Comparison of ENCODE assay signal across 21 mouse cellular contexts in genomic region chr13:110233364-110233763, GRCm38 (mm10). TPM values are rescaled to one million over a fixed set of nuclear protein-coding genes. Genes with fewer than 3 reads are reported as not detected.
"Had no signal": no experiment of that assay in that cellular context is flagged by ENCODE, and none has a peak within 500 bp of the region (broad histone marks: within the 10 kb centered on the region; RNA-seq: fewer than 3 reads in every experiment).

No protein-coding gene starts in this region.

- ATAC-seq: liver, postnatal 0 days; lung, postnatal 0 days; midbrain, embryonic 13.5 days had no signal

- H3K4me2 ChIP-seq: kidney, embryonic 15.5 days; limb, embryonic 12.5 days; limb, embryonic 15.5 days; liver, embryonic 11.5 days; lung, embryonic 14.5 days; midbrain, embryonic 13.5 days; stomach, embryonic 15.5 days had no signal

- H3K4me3 ChIP-seq: kidney, embryonic 15.5 days; left cerebral cortex, adult 2 months; limb, embryonic 12.5 days; limb, embryonic 15.5 days; midbrain, embryonic 13.5 days; stomach, embryonic 15.5 days had no signal

- H3K9ac ChIP-seq: kidney, embryonic 15.5 days; limb, embryonic 12.5 days; limb, embryonic 15.5 days; liver, embryonic 14.5 days; liver, postnatal 0 days; lung, embryonic 14.5 days; midbrain, embryonic 13.5 days; stomach, embryonic 15.5 days had no signal

- H3K9me3 ChIP-seq: kidney, embryonic 15.5 days; limb, embryonic 12.5 days; limb, embryonic 15.5 days; midbrain, embryonic 13.5 days; stomach, embryonic 15.5 days had no signal

- H3K36me3 ChIP-seq: kidney, embryonic 15.5 days; limb, embryonic 12.5 days; limb, embryonic 15.5 days; stomach, embryonic 15.5 days had no signal

- DNase-seq: kidney, adult 8-10 months; kidney, postnatal 10 days; kidney, postnatal 36 days; layer of hippocampus, postnatal 36 days; left cerebral cortex, postnatal 4 days; liver, postnatal 0 days; lung, embryonic 14.5 days; retina, postnatal 1 day; right cerebral cortex, postnatal 25 days; spleen, adult 18-20 months; thymus, postnatal 36 days had no signal

- H3K27ac ChIP-seq: kidney, embryonic 15.5 days; left cerebral cortex, adult 2 months; limb, embryonic 12.5 days; limb, embryonic 15.5 days; liver, embryonic 14.5 days; macrophage; midbrain, embryonic 13.5 days; stomach, embryonic 15.5 days had no signal

- H3K27me3 ChIP-seq: kidney, embryonic 15.5 days; limb, embryonic 12.5 days; limb, embryonic 15.5 days; midbrain, embryonic 13.5 days; stomach, embryonic 15.5 days had no signal

RNA-seq across cellular contexts. Expression of gene Rab3c, which starts 47.4 kb away (rescaled TPM):
- polyA plus RNA-seq: liver, postnatal 0 days; macrophage had no signal
